Mouse (Mus musculus) layer of hippocampus, postnatal 14 days (tissue): ENCODE results near the gene Fnbp1. TPM values are rescaled to one million over a fixed set of nuclear protein-coding genes. Genes with fewer than 3 reads are reported as not detected.
"Not testable (repeated sequence)": the region's sequence is repeated elsewhere in the genome, so short reads cannot be mapped to it uniquely, and the experiment has no call there.

Experiments
- DNase-seq, 2 experiments: peaks; one replicate each; pipeline ENCODE4 v3.0.0; 2021 to 2022; ENCODE audit warnings: low spot score in 2 of 2, mixed read lengths in 1 of 2
- long read RNA-seq, 2 experiments: library from polyadenylated mRNA; stranded (forward); transcript quantifications; one replicate each; pipeline ENCODE4 v2.0.0; 2021
- total RNA-seq, 2 experiments: library from RNA; stranded (reverse); gene quantifications; 2 replicates each; pipeline ENCODE4 v1.2.3; 2021

Gene Fnbp1
- total RNA-seq, result 100 to 1,000 TPM in 1 of 2 experiments, 10 to 100 TPM in 1; 98.9 to 105 TPM
- long read RNA-seq, experiment 1, partial matches to known transcripts, result 3 of 24 reads
- long read RNA-seq, experiment 1, other reads (novel, unspliced or antisense), result 21 of 24 reads
- long read RNA-seq, experiment 2, full-length matches to known transcripts, result 1 of 25 reads
- long read RNA-seq, experiment 2, partial matches to known transcripts, result 3 of 25 reads
- long read RNA-seq, experiment 2, other reads (novel, unspliced or antisense), result 21 of 25 reads

DNA sequence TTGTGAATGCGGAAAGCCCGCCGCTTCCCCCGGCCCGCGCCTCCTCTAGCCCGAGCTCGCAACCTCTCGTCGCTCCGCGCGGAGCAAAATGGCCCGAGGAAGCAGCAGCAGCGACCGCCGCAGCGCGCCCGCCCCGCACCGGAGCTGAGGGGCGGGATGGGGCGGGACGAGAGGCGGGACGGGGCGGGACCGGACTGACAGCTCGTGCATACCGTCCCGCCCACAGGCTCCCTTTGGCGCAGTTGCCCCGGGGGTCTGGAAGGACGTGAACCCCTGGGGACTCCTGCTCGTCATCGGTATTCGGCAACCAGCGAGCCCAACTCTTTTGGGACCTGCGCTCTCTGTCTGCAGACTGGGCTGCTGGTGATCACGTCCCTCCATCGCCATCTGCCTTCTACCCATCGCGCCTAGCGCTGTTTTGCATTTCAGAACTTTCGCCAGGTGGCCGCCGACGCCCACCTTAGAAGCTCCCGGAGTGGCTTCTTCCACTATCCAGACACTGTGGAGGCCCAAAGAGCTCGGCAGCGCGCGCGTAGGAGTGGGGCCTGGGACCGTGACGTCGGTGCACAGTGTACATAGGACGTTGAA lies at the start of gene Fnbp1:
TSS of gene Fnbp1 (minus strand) at position 142 of the 588 bp plus-strand sequence.
- peak; percentile 83 to 86 for DNase-seq

DNA sequence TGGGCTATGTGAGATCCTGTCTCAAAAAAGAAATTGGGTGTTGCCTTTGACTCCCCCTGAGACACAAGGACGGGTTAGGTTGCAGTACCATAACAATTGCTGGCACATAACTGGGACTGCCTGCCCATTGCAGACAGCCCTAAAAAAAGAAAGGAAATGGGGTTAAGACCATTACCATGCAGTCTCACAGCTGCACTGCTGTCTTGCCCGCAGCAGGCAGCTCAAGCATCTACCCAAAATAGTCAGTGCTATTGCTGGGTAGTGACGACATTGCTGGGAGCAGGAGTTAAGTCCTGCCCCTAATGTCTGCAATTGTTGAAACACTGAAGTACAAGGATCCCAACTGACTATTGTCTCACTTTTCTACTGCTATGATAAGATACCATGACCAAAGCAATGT lies 47.8 kb upstream of the Fnbp1 start:
- DNase-seq, result no peak

DNA sequence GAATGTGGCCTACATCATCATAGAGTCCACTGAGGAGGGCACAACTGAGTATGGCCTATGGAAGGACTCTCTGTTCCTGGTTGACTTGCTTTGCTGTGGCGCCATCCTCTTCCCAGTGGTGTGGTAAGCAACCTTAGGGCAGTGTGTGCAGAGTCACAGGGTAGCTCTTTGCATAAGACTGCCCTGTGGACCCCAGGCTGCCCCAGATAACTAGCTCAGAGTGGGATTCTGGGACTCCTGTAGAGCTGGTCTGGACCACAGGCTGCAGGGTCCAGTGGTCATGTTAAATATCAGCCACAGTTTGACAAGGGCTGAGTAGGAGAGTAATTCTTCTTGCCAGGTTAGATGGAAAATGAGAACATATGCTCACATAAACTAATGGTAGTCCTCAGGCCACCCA lies 46.9 kb upstream of the Fnbp1 start:
- DNase-seq, result no peak

DNA sequence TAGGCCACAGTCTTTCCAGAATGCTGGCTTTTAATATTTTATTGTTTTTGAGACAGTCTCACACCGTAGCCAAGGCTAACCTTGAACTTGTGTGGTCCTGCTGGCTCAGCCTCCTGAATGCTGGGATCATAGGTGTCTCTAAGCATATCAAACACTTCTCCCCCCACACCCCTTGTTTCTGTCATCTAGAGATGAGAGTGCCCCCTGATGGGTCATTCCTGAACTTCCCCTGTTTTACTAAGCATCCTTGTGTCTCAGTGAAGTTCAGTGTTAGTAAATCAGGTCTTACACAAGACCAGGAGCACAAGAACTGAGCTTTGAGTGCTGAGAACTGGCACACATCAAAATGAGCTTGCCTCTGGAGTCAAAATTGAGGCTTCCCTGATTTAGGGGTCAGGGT lies 42.0 kb upstream of the Fnbp1 start:
- DNase-seq, result no peak

DNA sequence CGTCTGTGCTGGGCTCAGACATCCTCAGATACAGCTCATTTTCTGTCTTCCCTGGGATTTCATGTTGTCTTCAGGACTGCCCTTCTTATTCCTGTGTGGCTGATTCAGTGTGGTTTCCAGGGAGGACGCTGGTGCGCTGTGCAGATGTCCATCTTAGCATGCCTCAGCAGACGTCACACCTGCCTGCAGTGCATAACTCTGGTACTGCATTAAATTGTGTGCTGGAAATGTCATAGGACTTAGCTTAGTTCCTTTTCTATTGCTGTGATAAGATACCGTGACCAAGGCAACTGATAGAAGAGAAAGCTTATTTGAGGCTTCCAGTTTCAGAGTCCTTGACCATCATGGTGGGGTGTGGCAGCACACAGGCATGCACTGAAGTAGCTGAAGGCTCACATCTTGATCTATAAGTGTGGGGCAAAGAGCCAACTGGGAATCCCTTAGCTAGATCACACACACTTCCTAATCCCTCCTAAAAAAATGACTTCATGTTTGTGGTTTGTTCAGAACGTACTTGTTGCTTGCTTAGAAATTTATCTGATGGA lies 41.0 kb upstream of the Fnbp1 start:
- no peak for DNase-seq

DNA sequence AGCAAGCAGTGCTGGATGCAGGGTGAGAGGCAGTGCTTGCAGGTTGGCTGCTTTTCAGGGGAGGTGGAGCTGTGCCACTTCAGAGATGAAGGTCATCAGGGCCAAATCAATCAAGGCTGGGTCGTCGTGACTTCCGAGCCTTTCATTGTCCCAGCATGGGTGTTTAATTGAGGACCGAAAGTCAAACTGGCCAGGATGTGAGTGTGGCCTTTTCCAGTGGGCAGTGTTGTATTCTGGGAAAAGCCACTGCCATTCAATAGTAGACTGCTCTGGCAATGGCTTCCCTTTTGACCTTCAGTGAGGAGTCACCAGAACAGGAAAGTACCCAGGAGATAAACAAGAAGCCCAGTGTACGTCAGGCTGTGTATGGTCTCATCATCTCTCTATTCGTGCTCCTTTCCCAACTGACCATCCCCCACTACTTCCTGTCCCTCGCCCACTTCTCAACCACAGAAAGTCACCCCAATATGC lies 38.3 kb upstream of the Fnbp1 start:
- no peak for DNase-seq

DNA sequence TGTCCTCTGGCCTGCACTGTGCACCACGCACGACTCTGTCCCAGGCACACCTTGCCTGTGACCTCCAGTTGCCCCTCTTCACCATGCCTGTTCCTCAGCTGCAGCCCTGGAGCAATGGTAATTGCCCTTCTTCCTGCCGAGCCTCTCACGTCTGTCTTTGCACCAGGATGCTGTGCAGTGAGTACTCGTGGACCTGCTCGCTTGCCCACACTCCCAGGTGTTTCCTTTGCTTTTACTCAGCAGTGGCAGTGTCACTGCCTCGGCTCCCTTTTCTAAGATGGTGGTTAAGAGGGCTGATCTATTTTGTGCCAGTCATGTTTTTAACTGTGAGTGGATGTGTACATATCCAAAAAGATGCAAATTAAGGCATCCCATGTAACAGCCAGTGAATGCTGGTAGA lies 37.7 kb upstream of the Fnbp1 start:
- no peak for DNase-seq

DNA sequence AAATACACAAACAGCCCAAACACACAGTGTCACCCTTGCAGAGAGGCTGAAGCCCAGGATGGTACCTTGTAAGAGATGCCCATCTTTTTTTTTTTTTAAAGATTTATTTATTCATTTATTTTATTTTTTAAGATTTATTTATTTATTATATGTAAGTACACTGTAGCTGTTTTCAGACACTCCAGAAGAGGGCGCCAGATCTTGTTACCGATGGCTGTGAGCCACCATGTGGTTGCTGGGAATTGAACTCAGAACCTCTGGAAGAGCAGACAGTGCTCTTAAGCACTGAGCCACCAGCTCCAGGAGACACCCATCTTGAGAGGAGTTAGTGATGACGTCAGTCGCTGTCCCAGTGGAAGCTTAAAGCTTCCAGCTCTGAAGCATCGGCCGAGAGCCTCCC lies 36.8 kb upstream of the Fnbp1 start:
- DNase-seq, result not testable (repeated sequence)

DNA sequence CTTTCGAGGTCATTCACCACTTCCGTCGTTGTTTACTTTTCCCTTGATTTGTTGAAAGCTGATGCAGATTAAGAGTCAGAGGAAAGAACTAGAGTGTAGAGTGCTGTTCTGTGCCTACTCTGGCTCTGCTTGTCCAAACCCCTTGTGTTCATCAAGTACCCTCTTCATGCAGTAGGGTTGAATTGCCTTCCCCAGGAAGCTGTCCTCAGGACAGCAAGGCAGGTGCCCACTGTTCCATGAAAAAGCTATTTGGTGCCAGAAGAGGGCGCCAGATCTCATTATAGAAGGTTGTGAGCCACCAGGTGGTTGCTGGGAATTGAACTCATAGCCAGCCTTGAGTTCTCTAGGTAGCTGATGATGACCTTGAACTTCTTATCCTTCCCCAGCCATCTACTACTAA lies 31.5 kb upstream of the Fnbp1 start:
- no peak for DNase-seq

DNA sequence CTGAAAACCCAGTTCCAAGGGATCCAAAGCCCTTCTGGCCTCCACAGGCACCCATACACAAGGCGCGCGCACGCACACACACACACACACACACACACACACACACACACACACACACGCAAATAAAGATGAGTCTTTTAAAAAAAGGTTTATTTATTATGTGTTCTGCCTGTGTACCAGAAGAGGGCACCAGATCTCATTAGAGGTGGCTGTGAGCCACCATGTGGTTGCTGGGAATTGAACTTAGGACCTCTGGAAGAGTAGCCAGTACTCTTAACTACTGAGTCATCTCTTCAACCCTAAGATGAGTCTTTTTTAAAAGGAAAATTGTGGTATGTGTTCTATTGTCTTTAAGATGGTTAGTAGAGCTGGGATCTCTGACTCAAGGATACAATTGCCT lies 30.7 kb upstream of the Fnbp1 start:
- no peak for DNase-seq

DNA sequence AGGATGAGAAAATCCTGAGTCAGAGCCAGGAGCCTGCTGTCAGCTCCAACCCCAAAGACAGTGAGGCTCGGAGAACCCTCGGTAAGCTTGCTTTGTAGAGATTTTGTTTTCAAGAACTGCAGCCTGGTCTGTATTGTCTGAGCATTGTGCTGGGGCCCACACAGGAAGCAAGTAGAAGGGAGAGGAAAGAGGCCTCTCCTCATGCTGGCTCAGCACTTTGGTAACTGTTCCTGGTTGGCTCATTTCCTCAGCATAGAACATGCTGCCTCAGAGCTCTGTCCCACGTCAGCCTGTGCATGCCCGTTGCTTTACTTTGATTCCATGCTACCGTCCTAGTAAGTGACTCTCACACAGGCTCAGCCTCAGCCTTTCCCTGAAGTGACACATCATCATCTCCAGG lies 30.2 kb upstream of the Fnbp1 start:
- DNase-seq, result peak in 1 of 2 experiments; percentile 22

DNA sequence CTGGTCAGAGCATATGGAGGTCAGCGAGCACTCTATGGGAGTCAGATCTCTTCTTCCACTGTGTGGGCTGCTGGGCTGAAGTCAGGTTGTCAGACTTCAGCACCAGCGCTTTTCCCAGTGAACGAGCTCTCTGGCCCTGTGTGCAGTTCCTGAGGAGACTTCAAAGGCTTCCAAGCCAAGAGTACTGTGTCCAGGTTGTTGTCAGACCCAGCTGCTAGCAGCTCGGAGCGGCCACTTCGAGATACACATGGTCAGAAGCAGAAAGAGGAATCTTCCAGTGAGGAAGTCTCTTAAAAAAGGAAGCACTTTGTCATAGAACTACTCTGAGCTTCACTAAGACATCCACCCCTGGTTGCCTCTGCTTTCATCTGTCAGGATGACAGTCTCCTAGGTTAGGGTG lies 28.4 kb upstream of the Fnbp1 start:
- no peak for DNase-seq

DNA sequence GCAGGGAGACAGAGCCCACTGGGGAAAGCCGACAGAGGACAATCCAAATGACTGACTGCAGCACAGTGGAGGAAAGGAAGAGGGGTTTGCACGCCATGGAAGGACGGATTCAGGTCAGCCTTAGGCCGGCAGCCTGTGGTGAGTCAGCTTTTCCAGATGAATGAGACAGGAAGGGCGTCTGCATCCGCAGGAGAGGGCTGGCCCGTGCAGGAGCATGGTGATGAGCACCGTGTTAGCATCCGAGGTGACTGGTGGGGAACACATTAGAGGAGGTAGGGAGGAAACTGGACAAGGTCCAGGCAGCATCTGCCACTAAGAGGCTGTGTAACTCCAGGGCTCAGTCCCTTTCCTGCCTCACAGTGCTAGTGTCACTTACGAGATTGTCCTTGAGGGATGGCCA lies 27.2 kb upstream of the Fnbp1 start:
- DNase-seq, result no peak

DNA sequence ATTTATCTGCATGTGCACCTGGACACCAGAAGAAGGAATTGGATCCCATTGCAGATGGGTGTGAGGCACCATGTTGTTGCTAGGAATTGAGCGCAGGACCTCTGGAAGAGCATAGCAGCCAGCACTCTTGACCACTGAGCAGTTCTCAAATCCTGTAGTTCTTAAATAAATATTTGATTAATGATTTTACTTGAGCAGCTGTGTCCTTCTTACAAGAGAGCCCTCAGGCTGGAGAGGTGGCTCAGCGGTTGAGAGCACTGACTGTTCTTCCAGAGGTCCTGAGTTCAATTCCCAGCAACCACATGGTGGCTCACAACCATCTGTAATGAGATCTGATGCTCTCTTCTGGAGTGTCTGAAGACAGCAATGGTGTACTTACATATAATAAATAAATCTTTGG lies 25.8 kb upstream of the Fnbp1 start:
- DNase-seq, result not testable (repeated sequence)

DNA sequence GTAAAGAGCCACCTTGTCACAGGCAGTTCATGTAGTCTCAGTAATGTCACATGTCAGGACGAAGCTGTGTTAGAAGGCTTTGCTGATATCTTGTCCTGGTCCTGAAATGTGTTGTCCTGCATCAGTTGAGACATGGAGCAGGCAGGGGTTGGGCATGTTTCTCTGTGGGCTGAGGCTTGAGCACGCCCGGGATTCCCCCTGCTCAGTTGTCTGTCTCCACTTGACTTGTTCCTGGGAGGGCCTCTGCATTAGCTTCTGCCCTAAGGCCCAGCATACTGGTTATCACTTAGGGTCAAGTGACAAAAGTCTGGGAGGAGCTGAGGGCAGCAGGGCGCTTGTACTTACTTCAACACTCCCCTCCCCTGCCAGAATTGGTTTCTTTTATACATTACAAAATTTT lies 23.7 kb upstream of the Fnbp1 start:
- DNase-seq, result no peak

DNA sequence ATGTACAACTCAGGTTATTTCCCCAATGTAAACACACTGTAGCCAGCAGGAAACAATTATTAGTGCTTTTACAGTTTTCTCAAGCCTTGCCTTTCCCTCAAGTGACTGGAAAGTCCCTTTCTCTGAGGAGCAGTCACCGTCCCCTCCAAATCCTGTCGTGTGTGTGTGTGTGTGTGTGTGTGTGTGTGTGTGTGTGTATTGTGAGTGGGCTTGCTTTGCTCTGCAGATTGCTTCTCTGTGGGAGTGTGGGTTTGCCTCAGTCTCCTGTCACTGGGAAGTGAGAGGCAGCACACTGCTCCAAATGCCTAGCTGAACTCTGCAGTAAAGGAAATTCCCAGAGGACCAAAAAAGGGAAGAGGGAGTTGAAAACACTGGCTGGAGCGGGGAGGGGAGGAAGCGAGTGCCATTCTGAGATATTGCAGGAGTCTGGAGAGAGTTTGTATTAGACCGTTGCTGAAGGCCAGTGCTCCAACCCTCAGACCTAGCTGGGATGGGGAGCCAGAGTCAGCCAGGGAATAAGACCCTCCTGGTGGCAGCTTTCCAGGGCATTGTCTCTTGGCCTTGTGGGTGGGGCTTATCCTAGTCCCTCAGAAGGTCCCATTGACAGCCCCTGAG lies 23.1 kb upstream of the Fnbp1 start:
- no peak for DNase-seq

DNA sequence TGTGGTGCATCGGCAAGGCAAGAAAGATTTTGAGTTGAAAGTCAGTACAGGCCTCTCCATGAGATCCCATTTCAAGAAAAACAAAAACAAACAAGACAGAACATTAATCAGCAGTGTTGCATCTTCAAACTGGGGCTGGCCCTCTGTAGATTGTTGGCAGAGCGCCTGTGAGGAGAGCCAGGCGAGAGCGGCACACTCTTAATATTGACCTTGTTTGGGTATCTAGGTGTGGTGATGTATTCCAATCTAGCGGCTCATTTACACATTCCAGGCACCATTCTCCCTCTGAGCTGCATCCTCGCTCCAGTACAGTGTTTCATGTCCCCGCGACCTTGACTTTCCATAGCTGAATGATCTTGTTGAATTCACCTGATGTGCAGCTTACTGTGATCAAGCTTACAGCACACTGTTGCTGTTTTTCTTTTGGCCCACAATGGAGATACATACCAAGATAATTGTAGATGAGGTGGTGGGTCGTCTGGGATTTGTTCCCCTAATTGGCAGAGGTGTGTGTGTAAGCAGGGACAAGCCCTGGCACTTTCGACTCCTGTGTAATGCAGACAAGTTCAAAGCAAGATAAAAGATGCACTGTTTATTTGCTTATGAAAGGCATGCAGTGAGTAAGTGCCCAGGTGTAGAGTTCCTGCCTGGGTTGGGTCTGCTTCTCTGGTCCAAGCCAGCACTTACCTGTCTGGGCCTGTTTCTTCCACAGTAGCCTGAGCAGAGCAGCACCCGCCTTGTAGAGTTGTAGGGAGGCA lies 21.7 kb upstream of the Fnbp1 start:
- DNase-seq, result no peak

DNA sequence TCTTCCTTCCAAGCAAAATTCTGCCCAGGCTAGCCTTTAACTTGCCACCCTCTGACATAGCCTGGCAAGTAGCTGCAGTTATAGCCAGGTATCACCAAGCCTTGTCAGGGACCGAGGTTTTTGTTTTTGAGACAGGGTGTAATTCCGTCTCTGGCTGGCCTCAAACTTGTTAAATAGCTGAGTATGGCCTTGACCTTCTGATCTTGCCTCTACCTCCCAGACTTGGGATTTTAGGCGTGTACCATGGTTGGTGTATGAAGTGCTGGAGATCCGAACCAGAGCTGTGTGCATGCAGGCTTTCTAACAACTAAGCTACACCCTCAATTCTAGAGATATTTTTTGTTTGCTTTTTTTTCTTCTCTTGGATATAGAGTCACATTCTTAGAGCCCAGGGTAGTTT lies 19.8 kb upstream of the Fnbp1 start:
- no peak for DNase-seq

DNA sequence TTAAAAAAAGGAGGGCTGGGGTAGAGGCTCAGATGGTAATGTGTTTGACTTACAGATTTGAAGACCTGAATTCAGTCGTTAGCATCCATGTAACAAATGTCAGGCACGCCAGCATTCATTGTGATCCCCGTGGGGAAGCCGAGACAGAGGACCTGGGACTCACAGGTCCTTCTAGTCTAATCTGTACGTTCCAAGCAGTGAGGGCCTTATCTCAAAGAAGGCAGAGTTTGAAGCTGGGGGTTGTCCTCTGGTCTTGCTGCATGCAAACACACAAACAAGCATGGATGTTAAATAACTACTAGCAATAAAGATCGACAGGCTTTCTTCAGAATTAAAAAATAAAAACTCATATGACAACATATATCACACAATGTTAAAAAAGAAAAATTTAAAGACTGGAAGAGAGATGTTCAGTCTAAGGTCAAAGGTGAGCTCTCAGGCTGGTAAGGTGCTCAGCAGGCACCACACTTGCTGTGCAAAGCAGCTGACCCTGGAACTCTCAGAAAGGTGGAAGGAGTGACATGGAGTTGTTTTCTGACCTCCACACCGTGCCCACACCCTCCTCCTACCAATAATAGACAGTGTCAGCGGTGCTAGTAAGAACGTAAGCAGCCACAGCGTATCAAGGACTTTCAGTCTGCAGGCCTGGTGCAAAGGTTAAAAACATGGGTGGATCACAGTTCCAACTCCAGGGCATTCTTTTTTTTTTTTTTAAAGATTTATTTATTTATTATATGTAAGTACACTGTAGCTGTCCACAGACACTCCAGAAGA lies 18.5 kb upstream of the Fnbp1 start:
- DNase-seq, result no peak

DNA sequence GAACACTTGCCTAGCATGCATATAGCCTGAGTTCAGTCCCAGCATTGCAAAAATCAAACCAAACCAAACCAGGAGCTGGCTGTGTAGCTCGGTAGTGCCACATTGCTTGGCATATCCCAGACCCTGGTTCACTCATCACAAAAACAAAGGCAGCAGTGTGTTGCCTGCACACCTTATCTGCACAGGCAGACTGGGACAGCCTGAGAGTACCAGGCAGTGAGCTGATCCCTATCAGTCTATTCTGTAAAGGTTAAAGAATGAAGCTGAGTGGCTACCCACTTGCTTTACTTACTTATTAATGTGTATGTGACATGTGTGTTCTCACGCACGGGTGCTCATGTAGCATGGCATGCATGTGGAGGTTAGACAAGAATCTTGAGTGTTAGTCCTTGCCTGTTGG lies 15.0 kb upstream of the Fnbp1 start:
- no peak for DNase-seq
